Mouse (Mus musculus) v-Abl transformed pro-B cells (cell line): Measurements from ENCODE around the gene Syne4.

Experiments
- in situ Hi-C, 2 experiments: fragments of 400-800 bp; cut with MboI; formaldehyde crosslinking; loops; one replicate each; pipeline ENCODE4 v1.15.1; 2025; ENCODE audit not compliant: unreplicated experiment in 2 of 2

Syne4 gene

DNA sequence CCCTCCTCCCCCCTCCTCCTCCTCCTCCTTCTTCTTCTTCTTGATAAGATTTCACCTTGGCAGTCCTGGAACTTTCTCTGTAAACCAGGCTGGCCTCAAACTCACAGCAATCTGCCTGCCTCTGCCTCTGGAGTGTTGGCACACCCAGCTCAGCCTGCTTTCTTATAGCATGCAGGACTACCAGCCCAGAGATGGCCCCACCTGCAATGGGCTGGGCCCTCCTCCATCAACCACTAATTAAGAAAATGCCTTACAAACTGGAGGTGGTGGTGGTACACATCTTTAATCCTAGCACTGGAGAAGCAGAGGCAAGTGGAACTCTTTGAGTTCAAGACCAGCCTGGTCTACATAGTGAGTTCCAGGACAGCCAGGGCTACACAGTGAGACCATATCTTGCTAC lies 11.8 kb downstream of the Syne4 start:
- in situ Hi-C loops, result loop anchor here in 1 of 2 experiments (25.0 kb wide), 1 partner anchor 286 kb away; the partner anchor contains the start of gene Upk1a

GRCm38 (mm10) chr7:30327140-30327539 lies 12.5 kb downstream of the Syne4 start:
- in situ Hi-C loops, result loop anchor here in 1 of 2 experiments (25.0 kb wide), 1 partner anchor 285 kb away; the partner anchor contains the start of gene Upk1a

DNA sequence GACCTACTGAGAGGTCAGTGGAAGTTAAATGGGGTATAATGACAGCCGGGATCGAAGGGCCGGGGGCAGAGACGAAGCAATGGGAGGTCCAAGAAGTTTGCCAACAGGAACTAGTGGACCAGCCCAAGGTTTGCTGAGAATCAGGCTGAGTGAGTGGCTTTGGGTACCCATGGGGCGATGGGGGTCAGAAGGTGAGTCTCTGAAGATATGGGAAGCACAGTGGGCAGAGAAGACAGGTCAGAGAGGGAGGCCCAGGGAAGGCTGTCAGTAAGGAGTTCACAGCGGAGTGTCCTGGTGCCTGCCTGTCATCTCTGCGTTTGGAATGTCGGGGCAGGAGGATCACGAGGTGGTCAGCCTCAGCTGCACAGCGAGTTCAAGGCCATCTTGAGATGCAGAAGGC lies 13.8 kb downstream of the Syne4 start:
- in situ Hi-C loops, result loop anchor here in 1 of 2 experiments (25.0 kb wide), 1 partner anchor 284 kb away; the partner anchor contains the start of gene Upk1a

GRCm38 (mm10) chr7:30331887-30332286 lies 17.3 kb downstream of the Syne4 start:
- in situ Hi-C loops, result loop anchor here in 1 of 2 experiments (25.0 kb wide), 1 partner anchor 280 kb away; the partner anchor contains the start of gene Upk1a

DNA sequence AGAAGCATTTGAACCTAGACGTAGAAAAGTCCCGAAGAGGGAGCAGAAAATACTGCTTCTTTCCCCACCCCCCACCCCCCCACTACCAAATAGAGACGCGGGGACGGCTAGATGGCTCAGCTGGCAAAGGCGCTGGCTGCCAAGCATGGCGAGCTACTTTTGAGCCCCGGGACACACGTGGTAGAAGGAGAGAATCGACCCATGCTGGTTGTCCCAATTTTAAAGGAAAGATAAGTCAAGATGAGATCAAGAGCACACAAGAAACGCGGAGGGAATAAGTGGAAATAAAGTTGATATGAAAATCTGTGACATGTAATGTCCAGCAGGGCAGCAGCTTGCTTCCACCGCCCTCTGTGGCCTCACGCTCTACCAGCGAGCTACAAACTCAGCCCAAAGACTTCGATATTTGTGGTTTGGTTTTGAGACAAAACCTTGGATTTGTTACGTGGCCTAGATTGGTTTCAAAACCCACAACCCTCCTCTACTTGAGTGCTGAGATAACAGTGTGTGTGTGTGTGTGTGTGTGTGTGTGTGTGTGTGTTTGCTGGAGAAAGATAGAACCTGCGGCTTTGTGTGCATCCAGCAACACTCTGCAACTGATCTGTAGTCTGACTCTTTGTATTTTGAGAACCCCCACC lies 18.1 kb downstream of the Syne4 start:
- in situ Hi-C loops, result loop anchor here in 1 of 2 experiments (25.0 kb wide), 1 partner anchor 280 kb away; the partner anchor contains the start of gene Upk1a

DNA sequence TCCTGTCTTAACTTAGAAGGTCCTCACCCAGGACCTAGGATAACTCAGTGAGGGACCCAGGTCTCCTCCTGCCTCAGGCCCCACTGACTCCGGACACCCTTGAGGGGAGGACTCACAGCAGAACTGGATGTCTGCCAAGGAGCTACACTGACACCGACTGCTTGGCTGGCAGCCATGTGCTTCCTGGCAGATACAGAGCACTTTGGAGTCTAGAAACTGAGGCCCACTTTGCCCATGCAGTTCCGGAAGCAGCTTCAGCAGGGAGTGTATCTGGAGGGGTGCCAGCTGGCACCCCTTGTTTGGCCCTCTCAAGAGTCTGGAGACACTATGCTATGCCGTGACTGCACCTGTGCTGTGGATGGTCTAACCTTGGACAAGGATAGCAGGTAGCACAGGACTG lies 18.8 kb downstream of the Syne4 start:
- in situ Hi-C loops, result loop anchor here in 1 of 2 experiments (25.0 kb wide), 1 partner anchor 279 kb away; the partner anchor contains the start of gene Upk1a

DNA sequence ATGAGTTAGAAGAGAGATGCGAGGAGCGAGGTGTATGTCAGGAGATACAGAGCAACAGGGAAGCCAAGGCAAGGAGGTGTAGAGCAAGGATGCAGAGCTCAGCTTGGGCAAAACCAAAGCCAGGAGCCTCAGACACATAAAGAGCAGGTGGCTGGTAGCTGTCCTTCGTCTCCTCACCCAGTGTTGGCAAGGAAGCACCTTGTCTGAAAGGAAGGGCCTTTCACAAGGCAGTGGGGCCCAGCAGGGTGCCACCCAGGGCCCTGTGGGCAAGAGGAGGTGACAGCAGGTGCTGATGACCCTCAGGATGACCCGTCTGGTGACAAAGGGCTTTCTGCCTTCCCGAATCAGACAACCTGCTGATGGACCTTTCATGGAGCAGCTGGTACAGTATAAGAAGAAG lies 20.0 kb downstream of the Syne4 start:
- in situ Hi-C loops, result loop anchor here in 1 of 2 experiments (25.0 kb wide), 1 partner anchor 278 kb away; the partner anchor contains the start of gene Upk1a

DNA sequence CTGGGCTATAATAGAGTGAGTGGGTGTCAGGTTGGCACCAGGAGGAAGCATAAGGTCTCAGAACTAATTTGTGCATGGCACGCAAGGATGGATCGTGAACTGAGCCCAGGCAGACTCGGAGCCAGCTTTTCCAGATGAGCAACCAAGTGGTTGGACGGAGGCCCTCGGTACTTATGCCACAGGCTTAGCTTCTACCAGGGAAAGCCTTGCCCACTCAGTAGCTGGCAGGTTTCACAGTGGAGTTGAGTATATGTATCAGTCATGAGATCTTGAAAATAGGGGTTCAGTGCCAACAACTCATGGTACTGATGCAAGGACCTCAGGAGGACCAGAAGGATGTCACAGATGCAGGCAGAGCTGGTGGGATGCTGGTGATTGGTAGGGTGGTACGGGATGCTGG lies 21.1 kb downstream of the Syne4 start:
- in situ Hi-C loops, result loop anchor here in 1 of 2 experiments (5.0 to 25.0 kb wide), 2 partner anchors 47 to 277 kb away; partner anchors contain the start of gene Upk1a

DNA sequence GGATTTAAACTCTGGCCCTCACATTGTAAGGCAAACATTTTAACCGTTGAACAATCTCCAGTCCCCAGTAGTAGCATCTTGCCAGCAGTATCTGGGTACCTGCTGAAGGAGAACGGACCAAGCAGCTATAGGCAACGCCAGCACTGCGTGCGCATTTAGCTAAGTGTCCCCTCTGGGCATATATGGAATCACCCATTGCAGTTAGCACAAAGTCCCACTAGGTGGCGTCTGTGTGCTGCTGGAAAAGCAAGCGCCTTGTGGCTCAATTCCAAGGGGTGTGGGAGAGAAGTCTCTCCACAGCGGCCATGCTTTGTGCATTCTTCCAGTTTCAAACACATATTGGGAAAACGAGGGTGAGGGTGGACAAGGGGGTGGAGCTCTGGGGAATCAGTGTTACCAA lies 21.8 kb downstream of the Syne4 start:
- in situ Hi-C loops, result loop anchor here in 1 of 2 experiments (5.0 to 25.0 kb wide), 2 partner anchors 46 to 276 kb away; partner anchors contain the start of gene Upk1a

GRCm38 (mm10) chr7:30339432-30340109 lies 25.0 kb downstream of the Syne4 start:
- in situ Hi-C loops, result loop anchor here (5.0 to 25.0 kb wide), 4 partner anchors 43 to 275 kb away; partner anchors contain the start of gene Upk1a (in 2 of the 2)

- in situ Hi-C loops, result loop anchor here (10.0 to 25.0 kb wide), 3 partner anchors 128 to 268 kb away; partner anchors contain the start of gene Upk1a (in 2 of the 2)
These were observed 32.2 kb downstream of the Syne4 start for GRCm38 (mm10) chr7:30346635-30347379.

DNA sequence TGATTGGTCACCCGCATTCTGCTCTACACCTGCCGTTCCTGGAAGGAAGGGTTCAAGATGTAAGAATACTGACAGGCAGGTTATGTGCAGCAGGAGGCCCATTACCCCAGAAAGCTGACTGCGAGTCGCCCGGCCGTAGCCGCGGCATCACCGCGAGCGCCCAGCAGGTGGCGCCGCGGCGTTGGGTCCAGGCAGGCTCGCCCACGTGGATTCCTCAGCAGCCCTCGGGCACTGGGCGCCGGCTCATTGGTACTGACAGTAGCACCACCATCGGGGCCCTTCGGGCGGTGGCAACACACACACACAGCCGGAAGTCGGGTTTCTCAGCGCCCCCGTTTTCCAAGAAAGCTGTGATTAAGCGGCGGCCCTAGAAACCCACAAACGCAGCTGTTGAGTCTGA lies 33.2 kb downstream of the Syne4 start:
- in situ Hi-C loops, result loop anchor here (10.0 to 25.0 kb wide), 3 partner anchors 127 to 267 kb away; partner anchors contain the start of gene Upk1a (in 2 of the 2)

- in situ Hi-C loops, result loop anchor here in 1 of 2 experiments (5.0 kb wide), 1 partner anchor 51 kb away; no protein-coding TSS in a partner anchor
These were observed 38.7 kb downstream of the Syne4 start for GRCm38 (mm10) chr7:30353279-30353822.

GRCm38 (mm10) chr7:30354059-30354458 lies 39.5 kb downstream of the Syne4 start:
- in situ Hi-C loops, result loop anchor here in 1 of 2 experiments (5.0 kb wide), 1 partner anchor 52 kb away; no protein-coding TSS in a partner anchor

- in situ Hi-C loops, result no loop called here
These were observed 44.0 kb downstream of the Syne4 start for GRCm38 (mm10) chr7:30358378-30359186.

GRCm38 (mm10) chr7:30359276-30359865 lies 44.8 kb downstream of the Syne4 start:
- in situ Hi-C loops, result no loop called here

DNA sequence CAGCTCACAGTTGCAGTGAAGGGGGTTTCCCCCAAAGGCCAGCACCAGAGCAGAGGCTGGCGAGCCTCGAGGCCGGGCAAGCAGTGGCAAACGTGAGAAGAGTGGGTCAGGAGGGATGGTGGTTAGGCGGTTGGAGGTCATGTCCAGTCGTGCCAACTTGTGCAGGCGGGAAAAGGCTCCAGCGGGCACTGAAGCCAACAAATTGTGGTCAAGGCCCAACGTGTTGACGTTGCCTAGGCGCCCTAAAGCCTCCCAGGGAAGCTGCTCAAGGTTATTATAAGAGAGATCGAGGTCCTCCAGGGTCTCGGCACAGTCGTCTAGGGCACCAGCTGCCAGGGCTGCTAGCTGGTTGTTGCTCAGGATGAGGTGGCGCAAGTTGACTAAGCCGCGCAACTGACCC lies 45.4 kb downstream of the Syne4 start:
- in situ Hi-C loops, result no loop called here

GRCm38 (mm10) chr7:30362652-30363343 lies 48.2 kb downstream of the Syne4 start, which contains the start of gene Lrfn3:
Gene Lrfn3 (minus strand): TSS chr7:30362772.
- in situ Hi-C loops, result no loop called here
